Mouse (Mus musculus): ENCODE measurements around the gene Cpne4. TPM values are rescaled to one million over a fixed set of nuclear protein-coding genes. Genes with fewer than 3 reads are reported as not detected.

Cpne4 gene
- 100 to 1,000 TPM; 115 to 142 TPM for total RNA-seq (2021)
- long read RNA-seq, experiment 1, partial matches to known transcripts: 2 of 11 reads
- long read RNA-seq, experiment 1, other reads (novel, unspliced or antisense): 8 of 11 reads
- long read RNA-seq, experiment 2, transcript Cpne4-201 (16 exons, 3,959 nt): major isoform, 6 of 22 reads
- long read RNA-seq, experiment 2, partial matches to known transcripts: 6 of 22 reads
- long read RNA-seq, experiment 2, other reads (novel, unspliced or antisense): 9 of 22 reads

- no peak for DNase-seq (ENCODE audit: low spot score in 2 of 2)
Observed at GRCm38 (mm10) chr9:104546986-104547385, at the start of gene Cpne4. Cpne4 (plus strand) TSS chr9:104547286.

DNA sequence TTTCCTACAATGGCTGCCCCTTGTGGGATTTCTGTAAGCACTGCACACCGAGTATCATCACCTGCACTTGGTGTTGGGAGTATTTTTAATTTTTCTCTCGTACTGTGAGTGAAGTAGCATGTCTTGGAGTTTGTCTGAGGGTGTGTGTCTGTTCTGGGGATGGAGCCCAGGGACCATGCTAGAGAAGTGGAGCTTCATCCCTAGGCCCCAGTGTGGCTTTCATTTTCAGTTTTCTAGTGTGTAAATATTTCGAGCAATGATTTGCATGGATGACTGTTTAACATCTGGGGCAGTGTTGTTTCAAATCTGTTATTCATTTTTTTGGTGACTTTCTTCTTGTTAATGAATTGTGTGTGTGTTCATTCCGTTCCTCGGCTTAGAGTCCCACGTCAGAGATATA is 31.9 kb upstream of the Cpne4 start:
- DNase-seq (ENCODE audit: low spot score in 2 of 2): no peak

GRCm38 (mm10) chr9:104535508-104535907 is 11.6 kb upstream of the Cpne4 start:
- no peak for DNase-seq (ENCODE audit: low spot score in 2 of 2)

DNA sequence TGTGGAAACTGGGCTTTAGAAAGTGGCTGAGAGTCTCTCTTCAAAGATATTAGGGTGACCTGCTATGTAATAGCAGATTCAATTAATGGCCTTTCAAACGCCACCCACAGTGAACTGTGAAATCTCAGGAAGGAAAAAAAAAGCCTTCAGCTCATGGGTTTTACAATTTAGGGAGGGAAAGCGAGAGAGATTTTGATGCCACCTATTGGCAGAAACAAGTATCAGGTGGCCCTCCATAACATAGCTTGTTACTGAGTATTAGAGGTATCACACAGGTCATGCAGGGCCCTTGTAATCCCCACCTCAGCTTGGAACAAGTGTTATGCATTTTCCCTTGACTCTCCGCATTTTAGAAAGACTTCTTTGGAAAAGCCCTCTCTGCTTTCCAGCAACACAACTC is 18.7 kb downstream of the Cpne4 start:
- peak; percentile 14 to 22 for DNase-seq (ENCODE audit: low spot score in 2 of 2)

DNA sequence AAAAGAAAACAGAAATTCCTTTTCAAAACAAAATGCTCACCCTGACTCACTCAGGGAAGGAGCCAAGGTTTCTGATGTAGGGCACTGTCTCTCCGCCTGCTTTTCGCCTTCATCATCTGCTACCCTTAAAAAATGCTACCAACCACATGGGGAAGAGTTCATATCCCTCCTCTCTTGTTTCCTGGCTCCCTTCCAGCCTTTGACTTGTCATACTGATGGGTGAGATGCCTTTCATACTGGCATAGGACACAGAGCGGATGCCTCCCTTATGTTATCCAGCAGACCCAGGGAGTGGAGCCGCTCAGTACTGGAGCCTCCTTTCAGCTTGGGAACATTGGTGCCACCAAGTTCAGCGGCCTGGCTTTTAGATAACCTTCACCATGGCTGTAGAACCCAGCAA is 19.4 kb downstream of the Cpne4 start:
- DNase-seq (ENCODE audit: low spot score in 2 of 2): peak; percentile 29 to 67

DNA sequence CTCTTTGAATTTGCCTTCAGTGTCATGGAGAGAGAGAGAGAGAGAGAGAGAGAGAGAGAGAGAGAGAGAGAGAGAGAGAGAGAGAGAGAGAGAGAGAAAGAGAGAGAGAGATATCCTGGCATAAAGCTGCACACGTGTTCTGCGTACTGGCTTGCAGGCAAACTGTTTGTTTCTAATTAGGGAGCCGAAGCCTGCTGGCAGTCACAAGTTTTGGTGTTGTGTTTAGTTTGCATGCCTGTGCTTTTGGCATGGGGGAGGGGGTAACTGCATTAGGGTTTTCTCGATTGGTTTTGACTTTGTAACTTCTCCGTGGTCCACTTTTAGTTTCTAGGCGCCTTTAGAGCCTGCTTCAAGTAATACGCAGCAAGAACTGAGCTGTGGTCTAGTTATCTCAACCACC is 20.0 kb downstream of the Cpne4 start:
- peak; percentile 22 to 56 for DNase-seq (ENCODE audit: low spot score in 2 of 2)

- peak; percentile 64 to 70 for DNase-seq (ENCODE audit: low spot score in 2 of 2)
Observed at GRCm38 (mm10) chr9:104569480-104570167, 22.5 kb downstream of the Cpne4 start.

DNA sequence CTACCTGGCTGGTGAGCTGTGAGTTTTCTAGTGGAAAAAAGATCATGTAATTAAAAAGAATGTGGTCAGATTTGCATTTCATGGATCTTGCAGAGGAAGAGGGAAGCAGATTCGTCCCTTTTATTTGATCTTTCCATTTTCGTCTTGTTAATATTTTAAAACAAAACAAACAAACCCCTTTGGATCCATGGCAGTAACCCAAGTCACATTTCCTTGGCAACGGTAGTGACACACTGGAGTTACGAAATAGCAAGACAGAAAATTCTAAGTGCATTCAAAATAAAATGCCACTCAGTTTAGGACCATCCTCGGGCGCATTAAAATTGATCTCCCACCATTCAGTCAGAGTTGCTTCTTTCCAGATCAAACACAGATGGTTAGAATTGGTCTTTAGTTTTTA is 25.8 kb downstream of the Cpne4 start:
- DNase-seq (ENCODE audit: low spot score in 2 of 2): peak in 1 of 2 experiments; percentile 28

- DNase-seq (ENCODE audit: low spot score in 2 of 2): peak; percentile 45 to 66
Observed at GRCm38 (mm10) chr9:104574476-104574875, 27.4 kb downstream of the Cpne4 start.

DNA sequence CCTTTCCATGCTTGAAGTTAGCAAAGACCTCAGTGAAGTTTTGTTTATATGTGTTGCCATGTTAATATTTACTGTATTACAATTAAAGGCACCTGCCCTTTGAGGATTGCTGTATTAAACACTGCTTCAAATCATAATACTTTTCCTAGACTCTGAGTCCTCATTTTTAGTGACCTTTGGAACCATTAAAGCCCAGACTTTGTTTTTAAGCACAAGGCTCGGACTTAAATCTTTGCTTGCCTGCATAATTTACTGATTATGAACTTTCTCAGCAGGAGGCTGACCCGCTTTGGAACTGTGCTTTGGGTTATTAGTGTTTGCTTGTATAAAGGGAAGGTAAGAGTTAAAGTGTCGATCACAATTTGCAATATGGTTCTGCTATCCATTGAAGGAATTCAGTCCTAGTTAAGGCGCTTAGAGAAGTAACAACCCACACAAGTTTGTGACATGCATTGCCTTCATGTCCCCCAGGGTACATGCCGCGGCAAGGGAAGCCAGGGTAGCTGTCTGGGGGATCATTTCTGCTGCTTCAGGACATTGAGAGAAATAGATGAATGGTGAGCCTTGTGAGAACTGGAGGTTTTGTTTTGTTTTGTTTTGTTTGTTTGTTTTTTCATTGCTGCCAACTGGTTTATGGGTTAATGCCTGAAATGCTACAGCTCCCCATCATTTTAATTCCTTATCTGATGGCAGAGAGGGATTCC is 35.0 kb downstream of the Cpne4 start:
- no peak for DNase-seq (ENCODE audit: low spot score in 2 of 2)

- DNase-seq (ENCODE audit: low spot score in 2 of 2): no peak
Observed at GRCm38 (mm10) chr9:104582675-104583074, 35.6 kb downstream of the Cpne4 start.

DNA sequence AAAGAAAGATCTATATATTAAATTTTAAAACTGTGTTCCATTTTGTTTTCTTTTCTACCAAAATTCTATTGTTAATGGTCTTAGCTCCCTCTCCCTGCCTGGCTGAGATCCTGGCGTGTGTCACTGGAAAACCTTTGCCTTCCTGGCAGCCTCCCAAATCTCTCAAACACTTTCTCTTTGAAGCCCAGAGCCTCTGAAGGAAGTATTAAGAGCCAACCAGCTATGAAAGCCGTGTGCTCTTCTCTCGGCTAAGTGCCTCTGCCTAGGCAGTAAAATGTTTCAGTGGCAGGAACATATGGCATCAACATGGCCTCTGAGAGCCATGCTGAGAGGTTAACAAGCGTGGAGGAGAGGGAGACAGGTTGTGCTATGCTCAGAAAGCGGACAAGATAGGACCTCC is 47.5 kb downstream of the Cpne4 start:
- DNase-seq (ENCODE audit: low spot score in 2 of 2): no peak

GRCm38 (mm10) chr9:104594979-104595378 is 47.9 kb downstream of the Cpne4 start:
- DNase-seq (ENCODE audit: low spot score in 2 of 2): no peak

- no peak for DNase-seq (ENCODE audit: low spot score in 2 of 2)
Observed at GRCm38 (mm10) chr9:104612523-104612922, 65.4 kb downstream of the Cpne4 start.

DNA sequence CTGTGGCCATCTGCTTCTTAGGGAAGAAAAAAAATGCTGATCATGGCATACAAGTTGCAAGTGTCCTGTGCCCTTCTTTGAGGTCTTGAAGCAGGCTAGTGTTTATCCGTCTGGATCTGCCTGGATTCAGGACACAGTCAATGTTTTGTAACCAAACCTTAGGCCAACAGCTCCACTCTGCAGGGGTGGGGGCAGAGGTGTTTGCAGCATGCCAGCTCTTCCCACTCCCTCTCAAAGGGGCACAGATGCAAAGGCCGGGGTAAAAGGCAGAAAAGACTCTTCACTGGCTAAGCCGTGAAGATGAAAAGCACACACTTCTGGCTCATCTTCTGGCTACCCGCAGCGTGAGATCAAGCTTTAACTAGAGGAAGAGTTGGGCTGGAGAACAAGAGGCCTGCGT is 69.6 kb downstream of the Cpne4 start:
- no peak for DNase-seq (ENCODE audit: low spot score in 2 of 2)

- no peak for DNase-seq (ENCODE audit: low spot score in 2 of 2)
Observed at GRCm38 (mm10) chr9:104623564-104623963, 76.5 kb downstream of the Cpne4 start.

- no peak for DNase-seq (ENCODE audit: low spot score in 2 of 2)
Observed at GRCm38 (mm10) chr9:104627816-104628215, 80.7 kb downstream of the Cpne4 start.

DNA sequence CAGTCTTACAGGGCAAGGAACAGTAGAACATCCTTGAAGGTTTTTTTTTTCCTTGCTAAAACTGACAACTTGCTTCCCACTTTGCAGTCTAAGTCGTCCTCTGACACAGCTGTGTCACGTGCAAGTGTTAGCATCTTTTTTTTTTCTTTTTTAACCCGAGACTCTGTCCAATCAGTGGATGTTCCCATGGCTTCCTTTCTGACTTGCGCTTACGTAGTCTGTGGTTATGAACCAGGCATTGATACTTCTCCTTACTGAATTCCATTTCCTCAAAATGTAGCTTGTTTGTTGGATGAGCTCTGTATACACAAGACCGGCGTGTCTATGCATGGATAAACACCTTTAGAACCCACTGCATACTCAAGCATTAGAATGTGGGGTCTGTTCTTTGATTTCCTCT is 82.2 kb downstream of the Cpne4 start:
- DNase-seq (ENCODE audit: low spot score in 2 of 2): no peak

DNA sequence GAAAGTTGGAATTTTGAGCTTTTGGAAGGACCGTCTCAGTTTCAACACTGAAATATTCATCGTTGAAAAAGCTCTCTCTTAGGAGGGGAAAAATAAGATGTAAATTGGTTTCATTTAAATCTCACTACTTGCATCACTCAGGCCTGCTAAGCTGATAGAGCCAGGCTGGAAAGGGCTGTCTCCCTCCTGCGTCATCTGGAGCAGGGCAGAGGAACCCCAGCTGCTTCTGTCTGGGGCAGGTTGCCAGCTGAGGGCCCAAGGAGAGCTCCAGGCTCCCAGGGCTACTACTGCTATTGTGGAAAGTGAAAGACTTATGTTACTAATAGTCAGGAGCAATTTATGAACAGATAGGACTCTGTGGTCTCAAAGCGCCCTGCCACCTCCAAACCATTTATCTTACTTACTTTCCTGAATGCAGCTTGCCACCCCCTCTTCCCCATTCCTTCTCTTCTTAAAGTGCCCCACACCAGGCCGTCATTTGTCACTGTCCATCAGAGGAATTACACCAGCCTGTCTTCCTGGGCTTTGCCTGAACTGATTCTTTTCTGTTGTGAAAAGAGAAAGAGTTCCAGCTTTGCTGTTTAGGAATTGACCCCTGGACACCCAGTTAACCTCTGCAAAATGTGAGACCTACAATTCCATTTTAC is 99.4 kb downstream of the Cpne4 start:
- DNase-seq (ENCODE audit: low spot score in 2 of 2): no peak

DNA sequence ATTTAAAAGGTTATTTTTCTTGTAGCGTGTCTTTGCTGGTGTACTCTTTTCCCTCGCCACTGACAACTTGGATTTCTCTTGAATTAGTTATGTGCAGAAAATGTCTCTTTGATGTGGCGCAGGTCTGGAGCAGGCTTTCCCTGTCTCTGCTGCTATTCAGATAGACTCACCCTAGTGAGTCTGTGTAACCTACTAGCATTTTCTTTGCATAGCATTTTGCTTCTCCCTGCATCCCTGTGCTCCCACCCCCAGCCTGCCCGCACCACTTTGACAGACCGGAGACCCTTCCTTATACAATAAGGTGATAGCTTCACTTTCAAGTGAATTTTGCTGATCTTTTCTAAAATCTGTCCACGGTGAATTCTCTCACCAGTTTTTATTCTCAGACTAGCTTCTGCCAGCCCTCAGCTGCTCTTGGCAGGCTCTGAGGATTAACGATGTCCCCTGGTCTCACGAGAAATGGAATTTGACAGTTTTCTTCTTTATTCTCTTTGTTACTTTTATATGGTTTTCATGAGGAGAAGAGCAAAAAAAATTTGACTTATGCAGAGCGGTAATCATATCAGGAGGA is 105.7 kb downstream of the Cpne4 start:
- DNase-seq (ENCODE audit: low spot score in 2 of 2): no peak

GRCm38 (mm10) chr9:104659758-104660157 is 112.7 kb downstream of the Cpne4 start:
- no peak for DNase-seq (ENCODE audit: low spot score in 2 of 2)
